In genomic region chr9:28160953-28161352, GRCm38 (mm10) we compare ENCODE assay signal across 23 mouse cellular contexts.
DNase-seq lines count a peak whose midpoint lies in the region; ATAC-seq and TF ChIP-seq lines count a peak whose summit lies in the region.
"Had no signal": no experiment of that assay in that cellular context is flagged by ENCODE, and none has a peak within 500 bp of the region (broad histone marks: within the 10 kb centered on the region; RNA-seq: fewer than 3 reads in every experiment).

No protein-coding gene starts in this region.

- no peak overlapping the region for H3K4me3 ChIP-seq in embryonic fibroblast, embryonic 13.5 days (ENCODE audit: insufficient read depth, low read length)
- no peak overlapping the region for H3K4me3 ChIP-seq in intestine, embryonic 15.5 days (replicated peaks)

- no peaks in the 10 kb centered on the region for H3K27me3 ChIP-seq in intestine, embryonic 15.5 days (replicated peaks)
- H3K27me3 ChIP-seq: CH12.LX, Patski had no signal

- 88% methylated on average over 1 of the region's 1 CpGs for WGBS in intestine, embryonic 15.5 days

- ATAC-seq in frontal cortex, adult (ENCODE audit: low TSS enrichment): peak; percentile 87
- no peak for ATAC-seq in intestine, embryonic 15.5 days
- ATAC-seq: activated CD4-positive, CD25-positive, alpha-beta regulatory T cell, adult 4 months; CD4-positive, CD25-positive, alpha-beta regulatory T cell, adult 4 months; Patski had no signal

- no peaks in the 10 kb centered on the region for H3K4me1 ChIP-seq in embryonic fibroblast, embryonic 13.5 days (ENCODE audit: control insufficient read depth, insufficient read depth, low read length)
- no peaks in the 10 kb centered on the region for H3K4me1 ChIP-seq in intestine, embryonic 15.5 days (replicated peaks)

- TF ChIP-seq CTCF in embryonic fibroblast, embryonic 13.5 days (IDR thresholded peaks at IDR 0.05; ENCODE audit: borderline replicate concordance, insufficient read depth, low read length): no peak

- no peak for DNase-seq in frontal cortex, postnatal 14 days (ENCODE audit: low spot score in 2 of 2)
- peak; percentile 64 for DNase-seq in brain, adult 2 months (ENCODE audit: low read depth, low spot score)
- DNase-seq in telencephalon, adult 2 months (ENCODE audit: low read depth, low spot score): peak; percentile 34
- no peak for DNase-seq in adrenal gland, adult 8-10 months
- no peak for DNase-seq in urinary bladder, postnatal 25 days (ENCODE audit: low spot score)
- DNase-seq: adrenal gland, adult 2 months; adrenal gland, postnatal 10 days; adrenal gland, postnatal 14 days; adrenal gland, postnatal 25 days; adrenal gland, postnatal 36 days; B cell, adult 2 months; cerebellum, adult 11 months; cerebellum, adult 11-12 months; cerebellum, adult 18-20 months; cerebellum, adult 2 months had no signal

- no peaks in the 10 kb centered on the region for H3K36me3 ChIP-seq in intestine, embryonic 15.5 days
- H3K36me3 ChIP-seq: G1E had no signal

- H3K27ac ChIP-seq in embryonic fibroblast, embryonic 13.5 days (ENCODE audit: insufficient read depth, low read length): peak overlapping the region; percentile 47; the same call in 1 of the 2 replicates
- no peak overlapping the region for H3K27ac ChIP-seq in intestine, embryonic 15.5 days

- H3K9me3 ChIP-seq in intestine, embryonic 15.5 days: no peaks in the 10 kb centered on the region
- H3K9me3 ChIP-seq: G1E had no signal

- no peak overlapping the region for H3K9ac ChIP-seq in intestine, embryonic 15.5 days

- no peak for TF ChIP-seq POLR2A in embryonic fibroblast, embryonic 13.5 days (IDR thresholded peaks at IDR 0.05; ENCODE audit: low read depth, low read length)

- no peak overlapping the region for H3K4me2 ChIP-seq in intestine, embryonic 15.5 days (replicated peaks)

Comparison
In these comparisons a context has a peak if more than half of its experiments do, and no peak if none do; other contexts are left out.
1. DNase-seq: peak in brain, adult 2 months (single experiment) and telencephalon, adult 2 months (single experiment); none in frontal cortex, postnatal 14 days (0 of 2), adrenal gland, adult 8-10 months (single experiment) and urinary bladder, postnatal 25 days (single experiment).